ENCODE assay signal across 8 mouse cellular contexts in the genomic region with DNA sequence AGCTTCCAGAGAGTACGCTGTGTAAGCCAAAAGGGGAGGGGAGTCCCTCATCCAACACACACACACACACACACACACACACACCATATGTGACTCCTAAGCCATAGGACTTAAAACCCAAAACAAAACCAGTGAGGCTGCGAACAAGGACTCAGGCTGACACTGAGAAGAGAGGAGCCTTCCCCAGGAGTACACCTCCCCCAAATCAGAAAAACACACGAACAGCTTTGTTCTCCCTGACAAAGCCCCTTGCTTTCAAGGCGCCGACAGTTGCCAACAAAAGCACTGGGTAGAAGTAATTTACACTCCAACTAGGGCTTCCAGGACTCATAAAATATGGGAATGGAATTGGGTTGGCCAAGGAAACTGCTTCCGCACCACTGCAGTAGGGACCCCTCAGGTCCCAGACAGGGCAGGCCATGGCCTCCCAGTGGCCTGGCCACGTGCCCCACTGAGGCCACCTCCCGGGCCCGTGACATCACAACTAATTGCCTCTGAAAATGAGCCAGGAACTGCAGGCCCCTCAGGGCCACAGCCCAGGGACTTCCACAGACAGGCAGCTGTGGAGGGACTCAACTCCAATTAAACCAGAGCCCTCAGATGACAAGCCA. TPM values are rescaled to one million over a fixed set of nuclear protein-coding genes. Genes with fewer than 3 reads are reported as not detected.
A peak's percentile ranks its signal among the peaks of the same experiment; 100 is the strongest.
DNase-seq lines count a peak whose midpoint lies in the region; ATAC-seq and TF ChIP-seq lines count a peak whose summit lies in the region.

No protein-coding gene starts in this region.

- H3K36me3 ChIP-seq in lung, embryonic 14.5 days (ENCODE audit: insufficient read depth): no peaks in the 10 kb centered on the region
- no peaks in the 10 kb centered on the region for H3K36me3 ChIP-seq in forebrain, embryonic 12.5 days (replicated peaks)
- H3K36me3 ChIP-seq in hindbrain, embryonic 14.5 days (replicated peaks; ENCODE audit: control insufficient read depth, insufficient read depth): no peaks in the 10 kb centered on the region
- no peaks in the 10 kb centered on the region for H3K36me3 ChIP-seq in limb, embryonic 12.5 days

- peak; percentile 67 for DNase-seq in lung, embryonic 14.5 days
- no peak for DNase-seq in lung, adult 2 months
- DNase-seq in hindbrain, embryonic 14.5 days (ENCODE audit: low spot score): peak; percentile 67
- no peak for DNase-seq in thymus, postnatal 10 days (ENCODE audit: low spot score in 2 of 2)
- no peak for DNase-seq in T-cell, adult 2 months (ENCODE audit: low spot score)
- no peak for DNase-seq in left cerebral cortex, adult 18-20 months (ENCODE audit: low spot score in 2 of 2)

- H3K4me2 ChIP-seq in lung, embryonic 14.5 days: peak overlapping the region; percentile 37
- peak overlapping the region; percentile 53 for H3K4me2 ChIP-seq in forebrain, embryonic 12.5 days
- H3K4me2 ChIP-seq in hindbrain, embryonic 14.5 days (replicated peaks): peak overlapping the region; percentile 52
- H3K4me2 ChIP-seq in limb, embryonic 12.5 days: peak overlapping the region; percentile 52

- no peaks in the 10 kb centered on the region for H3K9me3 ChIP-seq in lung, embryonic 14.5 days (ENCODE audit: low read depth, low read length)
- no peaks in the 10 kb centered on the region for H3K9me3 ChIP-seq in forebrain, embryonic 12.5 days
- H3K9me3 ChIP-seq in hindbrain, embryonic 14.5 days (ENCODE audit: control insufficient read depth, low read length): no peaks in the 10 kb centered on the region
- H3K9me3 ChIP-seq in limb, embryonic 12.5 days: no peaks in the 10 kb centered on the region

- WGBS in lung, embryonic 14.5 days: 17% methylated on average over 9 of the region's 9 CpGs
- 51% methylated on average over 9 of the region's 9 CpGs for WGBS in lung, adult 2 months
- WGBS in forebrain, embryonic 12.5 days: 2% methylated on average over 9 of the region's 9 CpGs
- WGBS in hindbrain, embryonic 14.5 days: 6% methylated on average over 9 of the region's 9 CpGs
- 2% methylated on average over 9 of the region's 9 CpGs for WGBS in limb, embryonic 12.5 days

- peaks cover 18% of the 10 kb centered on the region for H3K27me3 ChIP-seq in lung, embryonic 14.5 days (ENCODE audit: insufficient read depth, low read length)
- peaks cover 33% of the 10 kb centered on the region for H3K27me3 ChIP-seq in forebrain, embryonic 12.5 days
- H3K27me3 ChIP-seq in hindbrain, embryonic 14.5 days (ENCODE audit: control insufficient read depth, insufficient read depth, low read length): peaks cover 25% of the 10 kb centered on the region
- peaks cover 19% of the 10 kb centered on the region for H3K27me3 ChIP-seq in limb, embryonic 12.5 days

- peaks cover 19% of the 10 kb centered on the region for H3K4me1 ChIP-seq in lung, embryonic 14.5 days (ENCODE audit: insufficient read depth)
- H3K4me1 ChIP-seq in lung, adult 2 months (ENCODE audit: control insufficient read depth, insufficient read depth, low read length): peaks cover 2% of the 10 kb centered on the region; the same call in 1 of the 2 replicates
- H3K4me1 ChIP-seq in forebrain, embryonic 12.5 days: peaks cover 73% of the 10 kb centered on the region
- H3K4me1 ChIP-seq in hindbrain, embryonic 14.5 days (replicated peaks; ENCODE audit: control insufficient read depth, insufficient read depth, low read length): peaks cover 67% of the 10 kb centered on the region
- peaks cover 75% of the 10 kb centered on the region for H3K4me1 ChIP-seq in limb, embryonic 12.5 days (replicated peaks)

- TF ChIP-seq CTCF in lung, embryonic 14.5 days (IDR thresholded peaks at IDR 0.05; ENCODE audit: low read depth): no peak
- no peak for TF ChIP-seq CTCF in lung, adult 2 months (IDR thresholded peaks at IDR 0.05; ENCODE audit: insufficient read depth, low read length)

- H3K27ac ChIP-seq in lung, embryonic 14.5 days (ENCODE audit: low read depth): peak overlapping the region; percentile 13
- peak overlapping the region; percentile 96 for H3K27ac ChIP-seq in forebrain, embryonic 12.5 days
- H3K27ac ChIP-seq in hindbrain, embryonic 14.5 days: peak overlapping the region; percentile 89
- H3K27ac ChIP-seq in limb, embryonic 12.5 days: peak overlapping the region; percentile 93

- no peak for TF ChIP-seq POLR2A in lung, adult 2 months (IDR thresholded peaks at IDR 0.05; ENCODE audit: borderline replicate concordance, extremely low read depth, low read depth, low read length)

- ATAC-seq in lung, embryonic 14.5 days (ENCODE audit: insufficient read depth): peak; percentile 35
- ATAC-seq in forebrain, embryonic 12.5 days (ENCODE audit: low FRiP score): peak; percentile 66; the same call in 1 of the 2 replicates
- ATAC-seq in hindbrain, embryonic 14.5 days (ENCODE audit: low FRiP score): peak; percentile 37
- ATAC-seq in limb, embryonic 12.5 days (ENCODE audit: insufficient number of reproducible peaks, insufficient read depth, low FRiP score, low TSS enrichment, low read depth): peak; percentile 63

- H3K9ac ChIP-seq in lung, embryonic 14.5 days: no peak overlapping the region
- H3K9ac ChIP-seq in forebrain, embryonic 12.5 days: peak overlapping the region; percentile 56; the same call in 1 of the 2 replicates
- peak overlapping the region; percentile 66 for H3K9ac ChIP-seq in hindbrain, embryonic 14.5 days
- H3K9ac ChIP-seq in limb, embryonic 12.5 days (replicated peaks): 0 out of 2 replicates have a peak overlapping the region, but pooled peaks have one; percentile 9

- H3K4me3 ChIP-seq in lung, embryonic 14.5 days (ENCODE audit: low read depth, low read length): no peak overlapping the region
- H3K4me3 ChIP-seq in lung, adult 2 months (replicated peaks; ENCODE audit: extremely low read depth, low read depth, low read length): no peak overlapping the region
- H3K4me3 ChIP-seq in forebrain, embryonic 12.5 days (replicated peaks): peak overlapping the region; percentile 20
- peak overlapping the region; percentile 14 for H3K4me3 ChIP-seq in hindbrain, embryonic 14.5 days (replicated peaks; ENCODE audit: low read length)
- H3K4me3 ChIP-seq in limb, embryonic 12.5 days (replicated peaks): peak overlapping the region; percentile 22; the same call in 1 of the 2 replicates

RNA-seq across cellular contexts. Expression of a gene that starts 4.2 kb away (rescaled TPM):
- 9.9 and 10.9 TPM in 2 replicates for polyA plus RNA-seq in lung, embryonic 14.5 days (2014; fragmentation: Nextera tagmentation; extraction: Ambion mirVana)
- polyA plus RNA-seq in lung, adult 2 months (2012; rRNA removed): 12.6 and 16.8 TPM in 2 replicates
- 14.7 and 14.9 TPM in 2 replicates for polyA plus RNA-seq in forebrain, embryonic 12.5 days (2016; fragmentation: Nextera tagmentation; extraction: Ambion mirVana)
- 14.0 TPM in 2 replicates for polyA plus RNA-seq in hindbrain, embryonic 14.5 days (2014; fragmentation: Nextera tagmentation; extraction: Ambion mirVana)
- 12.1 and 13.6 TPM in 2 replicates for polyA plus RNA-seq in limb, embryonic 12.5 days (2016; fragmentation: Nextera tagmentation; extraction: Ambion mirVana)
- total RNA-seq in left cerebral cortex, adult 18-20 months (2021): 100 to 1,000 TPM; 233 to 245 TPM

RNA-seq across cellular contexts. Expression of a gene that starts 49.6 kb away (rescaled TPM):
- 3.6 and 3.9 TPM in 2 replicates for polyA plus RNA-seq in lung, embryonic 14.5 days (2014; fragmentation: Nextera tagmentation; extraction: Ambion mirVana)
- 13.7 and 19.3 TPM in 2 replicates for polyA plus RNA-seq in lung, adult 2 months (2012; rRNA removed)
- polyA plus RNA-seq in forebrain, embryonic 12.5 days (2016; fragmentation: Nextera tagmentation; extraction: Ambion mirVana): 1.4 and 1.7 TPM in 2 replicates
- 1.9 and 2.1 TPM in 2 replicates for polyA plus RNA-seq in hindbrain, embryonic 14.5 days (2014; fragmentation: Nextera tagmentation; extraction: Ambion mirVana)
- 3.0 TPM in 2 replicates for polyA plus RNA-seq in limb, embryonic 12.5 days (2016; fragmentation: Nextera tagmentation; extraction: Ambion mirVana)
- 1 to 10 TPM; 2.4 to 2.6 TPM for total RNA-seq in left cerebral cortex, adult 18-20 months (2021)

Comparison
In these comparisons a context has a peak if more than half of its experiments do, and no peak if none do; other contexts are left out.
1. DNase-seq: peak in lung, embryonic 14.5 days (single experiment) and hindbrain, embryonic 14.5 days (single experiment); none in lung, adult 2 months (single experiment), thymus, postnatal 10 days (0 of 2), T-cell, adult 2 months (single experiment) and left cerebral cortex, adult 18-20 months (0 of 2).
2. H3K27ac ChIP-seq: peak in every context shown above with its lines; median percentile 96 in forebrain, embryonic 12.5 days; 93 in limb, embryonic 12.5 days; 89 in hindbrain, embryonic 14.5 days; 13 in lung, embryonic 14.5 days.
3. H3K4me3 ChIP-seq: peak in forebrain, embryonic 12.5 days (single experiment), hindbrain, embryonic 14.5 days (single experiment) and limb, embryonic 12.5 days (single experiment); none in lung, embryonic 14.5 days (single experiment) and lung, adult 2 months (single experiment).
4. Peak in every context shown above with its lines, with median percentiles within 50 percentile points of each other: ATAC-seq and H3K4me2 ChIP-seq.